In the genomic region with DNA sequence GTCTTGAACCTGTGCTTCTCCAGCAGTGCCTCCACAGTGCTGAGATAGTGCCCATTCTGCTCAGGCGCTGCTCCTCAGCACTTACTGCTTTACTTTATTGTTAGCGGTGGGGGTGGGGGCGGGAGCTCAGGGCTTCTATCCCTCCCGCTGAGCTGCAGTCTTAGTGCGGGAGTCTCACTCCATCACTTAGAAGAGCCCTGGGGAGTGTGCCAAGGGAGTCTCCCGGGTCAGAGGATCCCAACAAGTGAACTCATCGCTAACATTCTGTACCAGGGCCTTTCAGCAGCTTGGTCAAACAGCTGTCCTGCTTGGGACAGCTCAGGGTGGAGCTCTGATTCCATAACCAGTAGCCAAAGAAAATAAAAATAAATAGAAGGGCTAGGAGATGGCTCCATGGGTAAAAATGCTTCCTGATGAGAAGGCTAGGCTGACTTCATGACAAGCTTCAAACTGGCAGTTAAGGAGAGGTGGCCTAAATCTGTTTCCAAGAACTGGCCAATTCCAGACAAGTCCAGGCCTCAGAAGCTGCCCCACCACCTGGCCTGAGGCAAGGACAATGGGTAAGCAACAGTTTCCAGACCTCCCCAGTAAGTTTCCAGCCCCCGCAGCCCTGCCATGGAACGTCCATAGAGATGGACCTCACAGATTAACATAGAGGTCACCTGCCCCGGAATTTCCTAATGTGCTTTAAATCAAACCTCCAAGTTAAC, we compare ENCODE assay signal across 8 mouse cellular contexts. TPM values are rescaled to one million over a fixed set of nuclear protein-coding genes. Genes with fewer than 3 reads are reported as not detected.
DNase-seq lines count a peak whose midpoint lies in the region; ATAC-seq lines count a peak whose summit lies in the region.

No protein-coding gene starts in this region.

- ATAC-seq in heart, embryonic 15.5 days (replicated peaks; ENCODE audit: insufficient number of reproducible peaks, insufficient read depth, low FRiP score, low read depth) = no peak
- ATAC-seq in limb, embryonic 11.5 days (ENCODE audit: insufficient number of reproducible peaks, low FRiP score, low TSS enrichment, low read depth) = no peak
- no peak for ATAC-seq in cerebellum, adult (ENCODE audit: insufficient number of reproducible peaks, low FRiP score, low TSS enrichment)

- WGBS in heart, embryonic 15.5 days = 59% methylated on average over 10 of the region's 10 CpGs
- 69% methylated on average over 10 of the region's 10 CpGs for WGBS in limb, embryonic 11.5 days

- no peak overlapping the region for H3K4me3 ChIP-seq in heart, embryonic 15.5 days
- no peak overlapping the region for H3K4me3 ChIP-seq in limb, embryonic 11.5 days (ENCODE audit: low read depth, low read length)

- H3K9me3 ChIP-seq in heart, embryonic 15.5 days (replicated peaks) = no peaks in the 10 kb centered on the region
- H3K9me3 ChIP-seq in limb, embryonic 11.5 days (ENCODE audit: control insufficient read depth, low read length) = no peaks in the 10 kb centered on the region

- H3K36me3 ChIP-seq in heart, embryonic 15.5 days = no peaks in the 10 kb centered on the region
- H3K36me3 ChIP-seq in limb, embryonic 11.5 days (ENCODE audit: control insufficient read depth, insufficient read depth, low read length) = no peaks in the 10 kb centered on the region

- H3K9ac ChIP-seq in heart, embryonic 15.5 days = no peak overlapping the region
- H3K9ac ChIP-seq in limb, embryonic 11.5 days (ENCODE audit: low read length) = no peak overlapping the region

- peak overlapping the region; percentile 78; the same call in 1 of the 2 replicates for H3K27ac ChIP-seq in heart, embryonic 15.5 days
- no peak overlapping the region; the same call in 1 of the 2 replicates for H3K27ac ChIP-seq in limb, embryonic 11.5 days (replicated peaks; ENCODE audit: low read depth, low read length)

- DNase-seq in urinary bladder, postnatal 14 days (ENCODE audit: low spot score) = peak; percentile 71
- DNase-seq in urinary bladder, adult 2 months (ENCODE audit: low spot score) = no peak
- no peak for DNase-seq in limb, embryonic 11.5 days (ENCODE audit: low spot score)
- peak; percentile 65 for DNase-seq in testis, postnatal 14 days (ENCODE audit: low spot score)
- DNase-seq in cerebellum, adult 18-20 months = no peak
- DNase-seq in ovary, adult 18-20 months (ENCODE audit: low spot score) = no peak

- peaks cover 28% of the 10 kb centered on the region for H3K4me1 ChIP-seq in heart, embryonic 15.5 days (replicated peaks)
- H3K4me1 ChIP-seq in limb, embryonic 11.5 days (ENCODE audit: control insufficient read depth, insufficient read depth, low read length) = peaks cover 12% of the 10 kb centered on the region

- no peaks in the 10 kb centered on the region for H3K27me3 ChIP-seq in heart, embryonic 15.5 days
- no peaks in the 10 kb centered on the region for H3K27me3 ChIP-seq in limb, embryonic 11.5 days (ENCODE audit: control insufficient read depth, insufficient read depth, low read length)

- no peak overlapping the region for H3K4me2 ChIP-seq in heart, embryonic 15.5 days
- H3K4me2 ChIP-seq in limb, embryonic 11.5 days (ENCODE audit: low read depth, severe bottlenecking) = 0 out of 2 replicates have a peak overlapping the region, but pooled peaks have one; percentile 43

RNA-seq across cellular contexts. Expression of gene Lsm4, which starts 1.3 kb away (rescaled TPM):
- 97.8 and 99.4 TPM in 2 replicates for polyA plus RNA-seq in urinary bladder, adult 2 months (2012; rRNA removed)
- polyA plus RNA-seq in heart, embryonic 15.5 days (2015; fragmentation: Nextera tagmentation; extraction: Ambion mirVana) = 256 and 281 TPM in 2 replicates
- 356 and 388 TPM in 2 replicates for polyA plus RNA-seq in limb, embryonic 11.5 days (2014; fragmentation: Nextera tagmentation; extraction: Ambion mirVana)

RNA-seq across cellular contexts. Expression of gene Pgpep1, which starts 11.6 kb away (rescaled TPM):
- 19.2 and 20.6 TPM in 2 replicates for polyA plus RNA-seq in urinary bladder, adult 2 months (2012; rRNA removed)
- 32.2 and 36.3 TPM in 2 replicates for polyA plus RNA-seq in heart, embryonic 15.5 days (2015; fragmentation: Nextera tagmentation; extraction: Ambion mirVana)
- 48.9 and 59.4 TPM in 2 replicates for polyA plus RNA-seq in limb, embryonic 11.5 days (2014; fragmentation: Nextera tagmentation; extraction: Ambion mirVana)

RNA-seq across cellular contexts. Expression of gene Jund, which starts 27.0 kb away (rescaled TPM):
- polyA plus RNA-seq in urinary bladder, adult 2 months (2012; rRNA removed) = 132 and 153 TPM in 2 replicates
- polyA plus RNA-seq in heart, embryonic 15.5 days (2015; fragmentation: Nextera tagmentation; extraction: Ambion mirVana) = 79.8 and 89.0 TPM in 2 replicates
- 104 and 109 TPM in 2 replicates for polyA plus RNA-seq in limb, embryonic 11.5 days (2014; fragmentation: Nextera tagmentation; extraction: Ambion mirVana)

RNA-seq across cellular contexts. Expression of gene Iqcn, which starts 31.5 kb away (rescaled TPM):
- not detected in 2 replicates for polyA plus RNA-seq in urinary bladder, adult 2 months (2012; rRNA removed)
- 0.04 TPM in 2 replicates for polyA plus RNA-seq in heart, embryonic 15.5 days (2015; fragmentation: Nextera tagmentation; extraction: Ambion mirVana)
- not detected in 2 replicates for polyA plus RNA-seq in limb, embryonic 11.5 days (2014; fragmentation: Nextera tagmentation; extraction: Ambion mirVana)

RNA-seq across cellular contexts. Expression of gene Gdf15, which starts 39.5 kb away (rescaled TPM):
- 0.84 and 1.1 TPM in 2 replicates for polyA plus RNA-seq in urinary bladder, adult 2 months (2012; rRNA removed)
- 0.89 and 1.3 TPM in 2 replicates for polyA plus RNA-seq in heart, embryonic 15.5 days (2015; fragmentation: Nextera tagmentation; extraction: Ambion mirVana)
- 0.15 TPM in 1 of 2 replicates, not detected in the other for polyA plus RNA-seq in limb, embryonic 11.5 days (2014; fragmentation: Nextera tagmentation; extraction: Ambion mirVana)

Comparison
In these comparisons a context has a peak if more than half of its experiments do, and no peak if none do; other contexts are left out.
1. DNase-seq: peak in urinary bladder, postnatal 14 days (single experiment) and testis, postnatal 14 days (single experiment); none in urinary bladder, adult 2 months (single experiment), limb, embryonic 11.5 days (single experiment), cerebellum, adult 18-20 months (0 of 2) and ovary, adult 18-20 months (single experiment).